Mouse (Mus musculus) cerebellum, adult 11-12 months (tissue): Measurements from ENCODE around the gene Gm21732.
"Not testable (repeated sequence)": the region's sequence is repeated elsewhere in the genome, so short reads cannot be mapped to it uniquely, and the experiment has no call there.

Experiments
- DNase-seq: peaks from one replicate; pipeline ENCODE4 v3.0.0; 2022

Gm21732 gene

GRCm38 (mm10) chrY:38575591-38575990 is at the start of gene Gm21732:
Gm21732 (minus strand) TSS chrY:38575691.
- not testable (repeated sequence) for DNase-seq
